Mouse (Mus musculus) erythroblast, embryonic 14.5 days (primary cell): ENCODE results near the gene Gm10142.

Source experiments
- GATA1 ChIP-seq: IDR thresholded peaks from 2 replicates; pipeline ENCODE4 v1.6.1; 2012; ENCODE audit warnings: low read length, inconsistent platforms, mixed read lengths
- TAL1 ChIP-seq: IDR thresholded peaks from 3 replicates; pipeline ENCODE4 v1.6.1; 2012; ENCODE audit warnings: low read length, inconsistent platforms, mixed read lengths

DNA sequence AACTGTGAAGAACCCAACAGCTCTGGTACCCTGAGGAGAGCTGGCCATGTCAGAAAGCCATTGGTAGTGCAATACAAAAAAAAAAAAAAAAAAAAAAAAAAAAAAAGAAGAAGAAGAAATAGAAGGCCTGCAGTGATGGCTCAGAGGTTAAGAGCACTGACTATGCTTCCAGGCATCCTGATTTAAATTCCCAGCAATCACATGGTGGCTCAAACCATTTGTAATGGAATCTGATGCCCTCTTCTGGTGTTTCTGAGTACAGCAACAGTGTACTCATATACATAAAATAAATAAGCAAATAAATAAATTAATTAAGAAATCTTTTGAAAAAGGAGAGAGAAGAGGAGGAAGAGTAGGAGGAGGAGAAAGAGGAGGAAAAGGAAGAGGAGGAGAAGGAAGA lies 37.8 kb downstream of the Gm10142 start:
- no peak for TF ChIP-seq GATA1
- TF ChIP-seq TAL1 = no peak
